Mouse (Mus musculus) 3T3-L1 (cell line): ENCODE results near the gene Golga3.

Experiments
- DNase-seq: peaks from one replicate; pipeline ENCODE4 v3.0.0-alpha.2; 2015; ENCODE audit warnings: low read depth, low spot score

Gene Golga3

DNA sequence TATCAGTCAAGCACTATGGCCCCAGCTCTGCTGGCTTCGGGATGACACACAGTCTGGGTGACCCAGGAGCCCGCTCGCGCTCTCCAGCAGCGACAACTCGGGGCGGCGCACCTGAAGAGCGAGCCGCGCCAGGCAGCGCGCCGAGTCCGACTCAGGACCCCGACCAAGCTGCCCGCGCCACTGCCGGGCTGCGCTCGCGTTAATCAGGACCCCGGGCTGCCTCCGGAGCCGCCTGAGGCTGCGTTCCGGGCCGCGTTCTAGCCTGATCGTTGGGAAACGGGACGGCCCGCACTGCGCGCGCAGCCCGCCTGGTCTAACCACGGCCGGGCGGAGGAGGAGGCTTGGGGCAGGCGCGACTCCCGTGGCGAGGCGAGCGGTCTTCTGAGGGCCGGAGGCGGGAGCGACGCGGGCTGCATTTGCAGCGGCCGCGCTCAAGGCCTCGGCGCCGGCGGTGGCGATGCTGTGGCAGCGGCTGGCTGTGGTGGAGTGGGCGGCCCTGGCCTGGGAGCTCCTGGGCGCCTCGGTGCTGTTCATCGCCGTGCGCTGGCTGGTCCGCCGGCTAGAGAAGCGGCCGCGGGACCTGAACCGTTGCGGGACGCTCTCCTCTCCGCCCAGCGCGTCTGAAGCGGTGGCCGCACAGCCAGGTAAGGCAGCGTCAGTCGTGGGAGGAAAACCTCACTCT lies 54.4 kb downstream of the Golga3 start, which contains the start of gene Ankle2:
Gene Ankle2 (plus strand): TSS at position 225 of the 682 bp plus-strand sequence.
- DNase-seq: peak; percentile 88

DNA sequence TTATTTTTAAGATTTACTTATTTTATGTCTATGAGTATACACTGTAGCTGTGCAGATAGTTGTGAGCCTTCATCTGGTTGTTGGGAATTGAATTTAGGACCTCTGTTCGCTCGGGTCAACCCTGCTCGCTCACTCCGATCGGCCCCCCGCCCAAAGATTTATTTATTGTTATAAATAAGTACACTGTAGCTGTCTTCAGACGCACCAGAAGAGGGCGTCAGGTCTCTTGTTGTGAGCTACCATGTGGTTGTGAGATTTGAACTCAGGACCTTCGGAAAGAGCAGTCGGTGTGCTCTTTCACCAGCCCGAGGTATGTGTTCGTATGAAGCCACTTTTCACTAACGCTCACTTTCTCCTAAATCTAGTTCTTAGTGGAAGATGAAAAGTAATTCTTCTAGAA lies 55.1 kb downstream of the Golga3 start:
- DNase-seq: peak; percentile 49

DNA sequence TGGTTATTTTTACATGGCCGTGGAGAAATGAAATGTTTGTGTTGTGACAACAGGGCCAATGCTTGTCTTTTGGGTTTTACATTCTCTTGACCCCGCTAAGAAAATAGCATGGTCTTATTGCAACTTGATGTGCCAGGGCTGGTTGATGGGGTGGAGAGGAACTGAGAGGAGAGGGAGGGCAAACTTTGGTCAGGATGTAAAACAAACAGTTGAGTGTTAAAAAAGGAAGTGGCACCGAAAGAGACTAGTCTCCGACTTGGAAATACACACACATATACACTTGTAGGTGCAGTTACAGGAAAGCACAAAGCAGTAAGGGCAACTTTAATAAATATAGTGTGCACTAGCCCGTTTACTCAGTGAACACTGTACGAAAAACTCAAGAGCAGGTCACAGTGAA lies 55.8 kb downstream of the Golga3 start:
- no peak for DNase-seq

DNA sequence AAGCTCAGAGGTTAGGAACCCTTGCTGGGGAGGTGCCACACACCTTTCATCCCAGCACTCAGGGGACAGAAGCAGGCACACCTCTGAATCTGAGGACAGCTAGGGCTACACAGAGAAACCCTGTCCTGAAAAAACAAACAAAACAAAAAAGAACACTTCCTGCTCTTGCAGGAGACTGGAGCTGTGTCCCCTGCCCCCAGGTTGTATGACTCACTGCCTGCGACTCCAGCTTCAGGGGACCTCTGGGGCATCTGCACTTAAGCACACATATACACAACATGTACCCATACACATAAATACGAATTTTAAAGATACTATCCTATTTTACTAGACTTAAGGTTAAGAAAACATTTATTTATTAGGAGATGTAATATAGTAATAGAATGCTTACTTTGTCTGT lies 67.6 kb downstream of the Golga3 start:
- peak; percentile 56 for DNase-seq

DNA sequence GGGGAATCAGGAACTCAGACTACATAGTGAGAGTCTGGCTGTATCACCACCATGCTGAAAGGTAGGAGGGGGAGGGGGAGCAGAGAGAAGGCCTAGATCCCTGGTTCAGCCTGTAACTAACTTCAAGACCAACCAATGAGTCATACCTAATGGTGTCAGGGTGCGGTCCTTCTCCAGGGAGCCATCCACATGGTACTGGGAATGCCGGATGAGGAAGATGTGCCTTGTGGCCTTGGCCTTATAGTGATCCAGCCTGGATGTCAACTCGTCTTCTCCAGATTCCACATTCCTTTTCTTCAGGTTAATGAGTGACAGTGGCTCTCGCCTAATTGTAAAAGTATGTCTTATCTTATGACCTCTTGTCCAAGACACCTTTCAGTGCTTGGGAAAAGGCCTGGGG lies 90.4 kb downstream of the Golga3 start:
- DNase-seq: peak; percentile 42

DNA sequence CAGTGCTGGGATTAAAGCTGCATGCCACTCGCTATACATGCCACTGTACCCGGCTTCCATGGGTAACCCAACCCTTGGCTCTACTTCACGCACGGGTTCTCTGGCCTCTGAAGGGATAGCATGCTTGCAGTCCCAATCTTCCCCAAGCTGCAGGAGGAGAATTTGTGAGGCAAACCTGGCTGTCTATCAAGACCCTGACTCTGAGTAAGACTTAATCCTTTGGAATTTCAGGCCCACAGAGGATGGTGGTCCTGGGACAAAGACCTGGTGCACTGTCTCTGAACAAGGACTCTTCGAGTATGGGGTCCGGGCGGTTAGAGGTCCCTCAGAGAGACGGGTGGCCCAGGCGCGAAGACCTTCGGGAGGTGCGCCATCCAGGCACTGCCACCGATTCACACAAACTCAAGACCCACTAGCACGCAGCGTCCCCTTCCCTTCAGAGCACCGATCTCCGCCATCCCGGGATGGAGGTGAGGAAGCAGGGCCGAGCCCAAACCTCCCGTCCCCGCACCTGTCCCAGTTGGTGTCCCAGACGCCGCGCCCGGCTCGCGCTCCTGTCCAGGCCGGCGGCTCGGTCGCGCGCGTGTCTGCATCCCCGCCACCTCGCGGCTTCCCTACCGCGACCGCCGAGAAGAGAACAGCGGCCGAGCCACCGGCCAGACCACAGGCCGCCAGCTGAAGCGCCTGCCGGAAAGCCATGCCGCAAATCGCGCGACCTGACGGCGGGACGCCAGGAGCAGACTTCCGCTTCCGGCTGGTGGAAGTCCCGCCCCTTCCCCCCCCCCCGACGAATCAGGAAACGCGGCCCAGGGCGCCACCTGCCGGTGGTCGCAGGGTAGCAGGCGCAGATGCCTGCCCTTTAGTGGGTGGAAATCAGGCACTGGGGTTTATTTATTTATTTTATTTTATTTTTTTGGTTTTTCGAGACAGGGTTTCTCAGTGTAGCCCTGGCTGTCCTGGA lies 92.9 kb downstream of the Golga3 start, which contains the start of gene Pgam5:
Gene Pgam5 (minus strand): TSS at position 773 of the 961 bp plus-strand sequence.
- peak; percentile 86 for DNase-seq

DNA sequence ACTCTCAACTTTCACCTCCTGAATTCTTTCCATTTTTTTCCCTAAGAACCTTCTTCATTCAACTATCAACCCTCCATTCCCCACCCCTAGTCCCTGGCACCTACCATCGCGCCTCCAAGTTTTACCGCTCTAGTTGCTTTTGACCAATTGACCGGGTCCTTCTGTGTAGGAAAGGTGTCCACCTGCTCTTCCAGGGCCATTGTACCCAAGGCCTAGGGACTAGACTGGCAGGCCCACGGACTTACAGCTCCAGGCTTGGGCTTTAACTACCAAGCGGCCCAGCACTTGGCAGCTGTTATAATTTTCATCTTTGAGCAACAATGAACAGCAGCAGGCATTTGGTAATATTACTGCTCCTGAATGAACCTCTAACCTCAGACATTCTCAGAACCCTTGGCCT lies 93.7 kb downstream of the Golga3 start:
- no peak for DNase-seq

DNA sequence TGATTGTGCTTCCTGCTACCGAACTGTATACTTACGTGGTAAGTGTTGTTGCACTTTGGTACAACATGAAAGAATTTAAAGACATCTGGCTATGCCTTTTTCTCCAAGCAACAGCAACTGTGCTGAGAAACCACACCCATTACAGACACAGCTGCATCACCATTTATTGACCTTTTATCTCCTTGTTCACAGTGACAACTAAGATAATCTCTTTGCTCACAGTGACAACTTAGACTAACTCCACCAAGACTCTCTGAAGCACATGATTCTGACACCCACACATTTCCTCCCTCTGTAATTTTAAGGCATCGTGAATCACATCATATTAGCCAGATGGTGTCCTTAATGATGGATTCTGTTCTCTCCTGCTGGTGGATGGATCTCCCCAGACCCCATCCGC lies 97.6 kb downstream of the Golga3 start:
- DNase-seq: no peak

DNA sequence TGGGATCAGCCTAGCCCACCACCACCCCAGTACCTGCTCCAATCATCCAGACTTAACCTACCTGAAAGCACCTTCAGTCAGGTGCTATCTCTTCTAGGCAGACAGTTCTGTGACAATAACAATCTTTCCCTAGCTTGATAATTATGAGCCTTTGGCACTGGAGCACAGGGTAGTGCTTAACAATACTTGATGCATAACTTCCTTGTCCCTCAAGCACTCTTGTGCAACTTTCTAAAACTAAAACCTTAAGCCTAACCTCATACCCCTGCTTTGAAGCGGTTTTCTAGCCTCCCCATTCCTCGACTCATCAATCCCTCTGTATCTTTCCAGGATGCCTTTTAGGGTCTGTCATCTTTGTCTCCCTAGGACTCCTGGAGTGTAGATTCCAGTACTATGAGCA lies 98.3 kb downstream of the Golga3 start:
- DNase-seq: no peak
